Mouse (Mus musculus): ENCODE results near the gene Syt16.

The Syt16 gene

GRCm38 (mm10) chr12:73997297-73998127, at the start of gene Syt16:
Syt16 (plus strand) TSS chr12:73997661.
- DNase-seq (ENCODE audit: low spot score) = no peak

DNA sequence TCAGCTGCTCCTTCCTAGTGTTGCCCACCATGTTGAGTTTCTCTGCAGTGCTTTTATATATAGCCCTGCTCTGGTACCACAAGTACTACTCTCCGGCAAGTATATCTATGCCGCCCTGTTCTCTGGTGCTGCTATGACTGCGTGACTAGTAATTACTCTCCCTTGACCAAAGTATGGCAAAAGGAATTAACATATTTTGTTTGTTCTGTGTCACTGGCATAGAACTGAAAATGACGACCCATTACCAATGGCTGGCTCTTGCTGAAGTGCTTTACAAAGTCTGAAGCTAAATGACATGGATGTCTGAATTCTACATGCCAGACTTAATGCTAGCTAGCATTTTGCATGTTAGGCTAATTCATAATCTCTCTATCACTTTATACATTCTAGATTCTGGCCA, 49.0 kb upstream of the Syt16 start:
- DNase-seq (ENCODE audit: low spot score) = no peak

GRCm38 (mm10) chr12:73949318-73950058, 48.0 kb upstream of the Syt16 start:
- peak; percentile 46 for DNase-seq (ENCODE audit: low spot score)

- DNase-seq (ENCODE audit: low spot score) = peak; percentile 30
These were observed 44.6 kb upstream of the Syt16 start for GRCm38 (mm10) chr12:73952879-73953278.

DNA sequence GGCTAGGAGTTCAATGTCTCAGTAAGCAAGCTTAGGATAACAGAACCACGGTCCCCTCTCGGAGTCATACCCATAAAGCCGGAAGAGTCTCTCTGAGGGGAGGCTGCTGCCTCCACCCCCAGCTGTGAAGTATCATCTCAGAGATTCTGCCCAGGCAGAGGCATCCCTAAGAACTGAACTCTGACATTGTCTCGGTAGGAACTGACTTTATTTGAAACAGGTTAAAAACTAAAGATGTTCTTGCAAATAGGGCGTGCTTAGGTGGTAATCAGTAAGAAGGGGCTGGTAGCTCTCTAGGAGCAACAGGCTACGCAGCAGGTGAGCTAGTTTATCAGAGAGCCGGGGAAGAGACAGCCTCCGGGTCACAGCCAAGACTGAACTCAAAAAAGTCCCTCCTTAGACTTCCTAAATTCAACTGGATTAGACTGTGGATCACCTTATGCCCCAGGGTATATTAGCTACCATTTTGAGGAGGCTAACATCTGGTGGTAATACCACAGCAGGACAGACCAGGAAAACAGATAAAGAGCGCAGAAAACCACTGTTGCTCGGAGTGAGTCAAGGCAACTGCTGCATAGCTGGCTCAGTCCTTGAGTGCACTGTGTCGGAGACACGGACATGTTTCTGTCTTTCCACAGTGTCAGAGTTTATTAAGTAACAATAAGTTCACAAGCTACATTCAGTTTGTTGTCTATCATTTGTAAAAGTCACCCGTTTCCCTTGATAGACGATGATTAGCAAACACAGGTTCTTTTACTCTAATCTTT, 43.9 kb upstream of the Syt16 start:
- no peak for DNase-seq (ENCODE audit: low spot score)

DNA sequence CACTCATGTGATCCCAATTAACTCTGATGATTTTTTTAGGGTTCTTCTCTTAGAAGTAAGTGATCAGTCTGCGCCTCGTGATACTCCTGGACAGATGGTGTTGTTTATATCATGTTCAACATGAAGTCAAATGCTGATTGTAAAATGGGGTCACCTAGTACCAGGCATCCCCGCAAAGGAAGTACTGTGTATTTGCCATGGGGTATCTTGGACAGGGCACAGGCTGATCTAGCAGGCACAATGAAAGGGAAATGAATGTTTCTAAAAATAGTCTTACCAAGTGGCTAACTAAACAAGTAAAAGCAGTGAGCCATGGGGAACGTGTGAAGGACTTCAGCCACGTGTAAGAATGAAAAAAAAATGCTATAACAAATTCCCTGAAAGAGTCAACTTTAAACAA, 42.7 kb upstream of the Syt16 start:
- no peak for DNase-seq (ENCODE audit: low spot score)

GRCm38 (mm10) chr12:73957676-73958075, 39.8 kb upstream of the Syt16 start:
- DNase-seq (ENCODE audit: low spot score) = no peak

- no peak for DNase-seq (ENCODE audit: low spot score)
These were observed 38.6 kb upstream of the Syt16 start for GRCm38 (mm10) chr12:73958830-73959229.

GRCm38 (mm10) chr12:73964291-73965281, 32.9 kb upstream of the Syt16 start, which contains the start of gene Snapc1:
Snapc1 (plus strand) TSS chr12:73964481.
- peak; percentile 97 for DNase-seq (ENCODE audit: low spot score)

DNA sequence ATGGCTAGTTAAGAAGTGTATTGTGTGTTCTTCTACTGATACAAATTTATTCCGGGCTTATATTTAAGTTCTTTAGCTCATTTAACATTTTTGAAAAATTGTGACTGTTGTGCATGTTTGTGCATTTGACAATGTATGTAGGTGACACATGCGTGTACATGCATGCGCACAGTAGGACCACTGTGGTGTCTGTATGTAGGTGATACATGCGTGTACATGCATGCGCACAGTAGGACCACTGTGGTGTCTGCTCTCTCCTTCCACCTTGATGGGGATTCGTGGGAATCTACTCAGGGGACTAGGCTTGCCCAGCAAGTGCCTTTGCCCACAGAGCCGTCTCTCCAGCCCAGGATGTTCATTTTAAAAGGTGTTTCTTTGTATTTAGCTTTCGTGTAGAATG, 28.3 kb upstream of the Syt16 start:
- no peak for DNase-seq (ENCODE audit: low spot score)

DNA sequence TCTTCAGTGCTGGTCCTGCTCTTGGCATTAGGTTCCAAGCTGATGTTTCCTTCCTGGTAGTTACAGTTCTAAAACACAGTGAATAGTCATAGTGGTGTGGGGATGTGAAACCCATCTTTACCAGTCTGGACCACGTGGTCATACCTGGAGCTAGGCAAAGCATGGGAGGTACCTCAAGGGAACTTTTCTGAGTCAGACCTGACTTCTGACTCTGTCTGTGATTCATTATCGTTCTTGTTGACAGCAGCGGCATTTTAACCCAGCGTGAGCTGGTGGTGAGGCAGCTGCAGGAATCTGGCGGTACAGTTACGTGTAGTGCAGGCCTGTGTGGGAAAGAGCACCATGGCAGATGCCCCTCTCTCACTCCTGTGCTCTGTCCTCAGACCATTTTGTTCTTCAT, 22.9 kb upstream of the Syt16 start:
- DNase-seq (ENCODE audit: low spot score) = no peak

GRCm38 (mm10) chr12:73978144-73978543, 19.3 kb upstream of the Syt16 start:
- DNase-seq (ENCODE audit: low spot score) = no peak

GRCm38 (mm10) chr12:73979667-73980066, 17.8 kb upstream of the Syt16 start:
- no peak for DNase-seq (ENCODE audit: low spot score)

DNA sequence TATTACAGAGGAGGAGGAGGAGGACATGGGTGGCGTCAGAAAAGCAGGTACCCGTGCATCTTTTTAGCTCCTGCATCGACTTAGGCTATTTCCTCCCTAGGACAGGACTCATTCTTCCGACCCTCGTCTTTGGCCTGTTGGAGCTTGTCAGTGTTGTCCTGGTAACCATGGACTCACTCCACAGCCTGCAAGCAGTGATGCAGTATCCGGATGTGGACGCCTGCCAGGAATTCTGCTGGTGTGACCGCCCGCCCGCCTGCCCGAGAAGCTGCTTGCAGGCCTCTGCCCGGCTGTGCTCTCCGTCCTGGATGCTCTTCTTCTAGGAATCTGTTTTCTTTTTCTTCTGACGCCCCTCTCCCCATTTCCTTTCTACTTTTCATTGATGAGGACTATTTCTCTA, 14.9 kb upstream of the Syt16 start:
- DNase-seq (ENCODE audit: low spot score) = peak; percentile 78

DNA sequence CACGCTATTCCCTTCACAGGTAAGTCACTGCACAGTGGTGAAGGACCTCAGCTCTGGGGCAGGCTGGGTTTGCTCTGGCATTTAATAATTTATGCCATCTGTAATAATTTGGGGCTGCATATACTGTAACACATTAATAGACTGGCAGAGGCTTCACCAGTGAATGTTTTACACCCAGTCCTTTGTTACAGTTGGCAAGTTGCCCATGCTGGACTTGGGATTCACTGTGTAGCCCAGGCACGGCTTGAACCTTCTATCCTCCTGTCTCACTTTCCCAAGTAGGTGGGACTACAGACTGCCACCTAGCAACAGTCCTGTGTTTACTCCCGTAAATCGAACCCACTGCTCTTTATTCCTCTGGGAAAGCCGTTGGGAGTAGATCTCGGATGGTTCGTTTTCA, 11.2 kb upstream of the Syt16 start:
- no peak for DNase-seq (ENCODE audit: low spot score)

DNA sequence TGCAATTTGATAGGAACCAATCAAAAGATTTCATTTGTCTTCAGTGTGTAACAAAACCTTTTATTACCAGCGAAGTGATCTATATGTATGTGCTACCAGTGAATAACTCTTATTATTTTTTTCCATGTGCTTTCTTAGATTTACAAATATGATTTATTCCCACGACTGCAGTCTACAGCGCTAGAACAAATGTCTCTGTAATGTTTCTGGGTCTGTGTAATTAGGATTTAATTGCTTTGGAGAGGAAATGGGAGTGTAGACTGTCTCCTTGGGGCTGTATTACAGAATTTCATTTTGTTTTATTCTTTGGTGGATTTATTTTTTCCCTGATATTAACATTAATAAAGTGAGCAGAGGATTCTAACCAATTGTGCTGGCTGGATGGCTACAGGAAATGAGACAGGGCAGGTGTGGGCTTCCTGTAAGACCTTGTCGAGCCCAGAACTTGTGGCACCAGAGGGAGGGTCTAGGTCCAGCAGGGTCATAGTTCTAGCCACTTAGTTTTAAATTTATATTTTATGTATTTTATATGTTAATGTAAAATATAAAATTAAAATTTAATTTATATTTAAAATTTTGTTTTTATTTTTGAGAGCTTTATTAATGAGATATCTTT, 9.0 kb upstream of the Syt16 start:
- DNase-seq (ENCODE audit: low spot score) = no peak

- DNase-seq (ENCODE audit: low spot score) = peak; percentile 54
These were observed 7.9 kb upstream of the Syt16 start for GRCm38 (mm10) chr12:73989594-73989993.

GRCm38 (mm10) chr12:73996906-73997296, 560 bp upstream of the Syt16 start:
- DNase-seq (ENCODE audit: low spot score) = no peak

- DNase-seq (ENCODE audit: low spot score) = no peak
These were observed 631 bp downstream of the Syt16 start for GRCm38 (mm10) chr12:73998128-73998456.

- no peak for DNase-seq (ENCODE audit: low spot score)
These were observed 5.0 kb downstream of the Syt16 start for GRCm38 (mm10) chr12:74002449-74002848.

GRCm38 (mm10) chr12:74009448-74009911, 12.0 kb downstream of the Syt16 start:
- peak; percentile 16 for DNase-seq (ENCODE audit: low spot score)

Measured in urinary bladder, postnatal 14 days (tissue).